Mouse (Mus musculus) thymus, postnatal 25 days (tissue): ENCODE measurements around the gene Slc45a1.

ENCODE experiments used
- DNase-seq: peaks from one replicate; pipeline ENCODE4 v3.0.0; 2022

Slc45a1 gene

DNA sequence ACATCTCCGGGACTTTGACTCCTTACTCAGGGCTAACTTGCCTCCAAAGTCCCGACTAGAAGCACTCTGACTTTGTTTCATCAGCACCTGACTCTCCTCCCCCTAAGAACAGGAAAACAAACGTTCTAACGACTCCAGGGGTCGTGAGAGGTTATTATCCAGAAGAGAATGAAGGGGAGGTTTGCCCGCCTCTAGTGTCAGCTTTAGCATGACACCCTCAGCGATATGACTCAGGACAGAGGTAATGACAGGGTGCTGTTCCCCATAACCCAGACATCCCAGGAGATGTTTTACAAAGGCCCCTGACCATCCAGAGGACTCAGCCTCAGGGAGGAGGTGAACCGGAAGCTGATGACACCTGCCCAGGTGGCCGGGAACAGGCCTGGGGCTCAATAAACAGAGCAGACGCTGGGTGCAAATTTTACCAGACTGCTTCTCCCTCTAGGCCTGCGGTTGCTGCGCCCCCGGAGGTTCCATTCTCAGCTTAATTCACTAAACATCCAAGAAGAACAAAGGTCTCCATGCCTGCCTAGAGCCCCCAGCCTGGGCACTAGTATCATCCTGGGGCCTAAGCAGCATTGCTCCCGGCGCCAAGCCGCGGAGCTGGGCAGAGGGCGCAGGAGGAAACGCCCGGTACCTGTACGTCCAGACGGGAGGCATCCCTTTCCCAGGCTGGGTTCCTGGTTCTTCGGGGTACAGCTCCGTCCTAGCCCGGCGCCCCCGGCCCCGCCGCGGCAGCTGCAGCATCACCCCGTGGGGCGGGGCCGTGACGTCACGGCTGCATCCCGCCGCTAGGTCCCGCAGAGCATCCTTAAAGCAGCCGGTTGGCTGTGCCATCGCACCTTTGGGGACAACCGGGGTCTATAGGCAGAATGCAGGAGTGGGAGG, at the start of gene Slc45a1:
Slc45a1 (minus strand) TSS at position 785 of the 888 bp plus-strand sequence.
- DNase-seq, result no peak

DNA sequence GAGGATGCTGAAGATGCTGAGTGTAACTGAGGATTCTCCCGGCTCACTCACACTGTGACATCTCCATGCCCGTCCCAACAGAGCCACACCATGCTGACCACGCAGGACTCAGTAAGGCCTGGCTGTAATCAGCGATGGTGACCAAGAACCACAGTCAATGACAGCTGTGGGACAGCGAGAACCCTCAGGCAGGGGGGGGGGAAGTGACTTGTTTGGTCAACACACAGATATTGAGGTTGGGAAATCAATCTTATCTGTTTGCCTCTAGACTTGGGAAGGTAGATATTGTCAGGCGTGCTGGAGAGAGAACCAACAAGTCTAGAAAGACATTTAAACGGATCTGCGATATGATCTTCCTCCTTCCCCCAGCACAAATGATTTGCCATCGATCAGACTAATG, 48.9 kb upstream of the Slc45a1 start:
- no peak for DNase-seq

DNA sequence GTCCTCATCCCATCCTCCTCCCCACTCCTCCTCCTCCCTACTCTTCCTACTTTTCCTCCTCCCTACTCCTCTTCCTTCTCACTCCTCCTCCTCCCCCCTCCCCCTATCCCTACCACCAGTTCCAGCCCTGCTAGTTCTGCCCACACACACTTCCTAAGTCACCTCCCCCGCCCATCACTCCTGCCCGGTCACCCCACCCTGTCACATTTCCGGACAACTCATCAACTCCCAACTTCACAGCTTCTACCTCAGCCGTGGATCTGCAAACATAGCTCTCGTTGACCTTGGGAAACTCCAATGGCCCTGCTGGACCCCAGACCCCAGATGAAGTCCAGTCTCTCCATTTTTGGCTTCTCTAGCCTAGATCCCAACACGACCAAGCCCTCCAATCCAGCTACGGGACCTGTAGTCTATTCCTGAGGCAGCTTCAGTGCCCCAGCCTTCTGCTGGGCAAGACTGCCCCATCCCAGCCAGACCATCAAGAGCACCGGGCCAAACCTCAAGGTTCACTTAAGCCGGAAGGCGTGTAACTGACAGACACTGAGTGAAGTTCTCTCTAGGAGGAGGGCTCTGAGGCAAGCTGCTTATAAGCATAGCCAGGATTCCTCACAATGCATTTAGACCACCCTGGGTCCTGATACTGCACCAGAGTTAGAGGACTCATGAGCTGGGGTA, 42.6 kb upstream of the Slc45a1 start:
- DNase-seq, result no peak

DNA sequence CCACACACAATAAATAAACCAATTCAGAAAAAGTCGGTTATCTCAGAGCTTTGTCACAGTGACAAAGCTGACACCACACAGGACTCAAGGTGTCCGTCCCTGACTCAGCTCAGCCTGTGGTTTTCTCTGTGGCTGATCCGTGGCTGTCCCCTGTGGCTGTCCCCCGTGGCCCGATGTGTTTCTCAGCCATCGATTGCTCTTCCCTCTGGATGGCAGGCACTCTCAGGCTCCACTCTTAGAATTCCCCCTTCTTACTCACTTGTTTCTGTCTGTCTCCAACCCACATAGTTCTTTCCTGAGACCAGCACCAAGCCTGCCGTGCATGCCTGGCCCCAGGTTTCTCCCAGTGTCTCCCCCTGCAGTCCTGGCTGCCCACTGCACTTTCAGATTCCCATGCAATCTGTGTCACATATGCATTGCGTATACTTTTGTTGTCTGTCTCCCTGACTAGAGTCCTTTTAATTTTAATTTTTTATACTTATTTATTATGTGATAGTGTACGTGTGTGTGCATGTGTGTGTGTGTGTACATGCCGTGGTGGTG, 41.0 kb upstream of the Slc45a1 start:
- DNase-seq, result no peak

DNA sequence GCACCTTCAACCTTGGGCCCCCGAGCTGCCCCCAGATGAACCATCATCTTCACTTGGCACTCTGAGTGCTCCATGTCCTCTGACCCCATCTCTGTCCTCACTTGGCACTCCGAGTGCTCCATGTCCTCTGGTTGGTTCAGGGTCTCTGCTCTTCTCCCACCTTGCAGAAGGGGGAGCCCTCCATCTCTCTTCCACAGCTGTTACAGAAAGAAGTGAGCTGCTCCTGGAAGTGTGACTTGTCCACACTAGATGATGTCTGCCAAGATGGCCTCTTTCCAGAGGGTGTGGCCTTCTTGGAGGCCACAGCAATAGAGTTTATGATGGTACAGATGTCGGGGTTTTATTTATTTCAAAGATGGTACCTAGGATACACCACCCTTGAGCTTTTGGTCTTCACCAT, 38.8 kb upstream of the Slc45a1 start:
- peak; percentile 27 for DNase-seq

DNA sequence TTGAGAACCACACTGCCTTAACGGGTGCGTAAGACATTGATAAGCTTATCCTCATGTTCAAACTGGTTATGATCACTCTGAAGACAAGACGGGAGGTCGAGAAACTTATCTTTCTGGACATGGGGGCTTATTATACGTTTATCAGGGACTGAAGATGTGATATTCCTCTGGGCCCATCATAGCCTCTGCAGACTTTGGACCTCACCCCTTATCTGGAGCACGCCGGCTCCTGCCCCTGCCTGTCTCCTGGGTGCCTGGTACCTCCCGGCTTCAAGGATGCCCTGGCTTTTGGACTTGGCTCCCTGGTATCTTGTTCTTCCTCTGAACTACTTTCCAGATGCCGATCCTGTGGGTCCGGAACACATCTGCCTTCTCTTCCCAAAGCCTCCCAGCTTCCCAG, 37.6 kb upstream of the Slc45a1 start:
- DNase-seq, result no peak

DNA sequence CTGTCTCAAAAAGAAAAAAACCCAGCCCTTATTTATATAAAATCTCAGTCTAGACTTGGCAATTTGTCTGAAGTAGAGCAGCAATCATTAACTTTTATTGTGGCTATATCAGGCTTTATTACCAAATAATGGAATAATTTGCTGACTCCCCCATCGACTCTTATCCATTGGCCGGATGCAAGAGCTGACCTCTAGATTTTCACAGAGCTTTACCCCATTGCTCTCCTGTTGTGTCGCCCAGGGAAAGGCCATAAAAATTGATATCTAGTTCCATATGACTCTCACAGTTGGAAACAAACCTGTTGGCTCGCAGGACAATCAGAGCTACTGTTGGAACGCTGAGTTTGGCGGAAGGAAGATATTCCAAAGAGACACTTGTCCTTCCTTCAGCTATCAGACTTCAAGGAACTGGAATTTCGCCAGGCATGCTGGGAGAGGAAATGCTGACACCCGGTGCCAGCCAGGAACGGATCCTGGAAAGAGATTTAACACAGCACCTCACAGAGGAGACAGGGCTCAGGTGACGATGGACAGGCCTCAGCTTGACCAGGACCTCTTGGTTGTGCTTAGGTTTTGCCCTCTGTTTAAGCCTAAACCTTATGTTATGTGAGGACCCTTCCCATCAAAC, 35.3 kb upstream of the Slc45a1 start:
- DNase-seq, result no peak

DNA sequence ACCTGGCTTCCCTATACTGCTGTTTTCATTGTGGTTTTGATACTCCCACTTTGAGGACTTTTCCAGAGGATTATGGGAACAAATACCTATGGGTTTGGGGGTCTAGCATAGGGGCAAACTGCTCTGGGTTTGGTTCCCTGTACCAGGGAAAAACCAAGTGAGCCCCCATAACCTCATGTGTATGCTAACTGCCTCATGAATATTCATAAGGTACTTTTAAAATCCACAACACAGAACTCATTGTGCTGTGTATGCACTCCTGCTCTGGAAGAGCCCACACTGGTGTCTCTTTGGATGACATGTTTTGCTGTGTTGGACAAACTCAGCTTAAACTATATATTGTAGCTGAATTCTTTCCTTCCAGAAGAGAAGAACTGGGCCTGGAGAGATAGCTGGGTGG, 34.6 kb upstream of the Slc45a1 start:
- no peak for DNase-seq

DNA sequence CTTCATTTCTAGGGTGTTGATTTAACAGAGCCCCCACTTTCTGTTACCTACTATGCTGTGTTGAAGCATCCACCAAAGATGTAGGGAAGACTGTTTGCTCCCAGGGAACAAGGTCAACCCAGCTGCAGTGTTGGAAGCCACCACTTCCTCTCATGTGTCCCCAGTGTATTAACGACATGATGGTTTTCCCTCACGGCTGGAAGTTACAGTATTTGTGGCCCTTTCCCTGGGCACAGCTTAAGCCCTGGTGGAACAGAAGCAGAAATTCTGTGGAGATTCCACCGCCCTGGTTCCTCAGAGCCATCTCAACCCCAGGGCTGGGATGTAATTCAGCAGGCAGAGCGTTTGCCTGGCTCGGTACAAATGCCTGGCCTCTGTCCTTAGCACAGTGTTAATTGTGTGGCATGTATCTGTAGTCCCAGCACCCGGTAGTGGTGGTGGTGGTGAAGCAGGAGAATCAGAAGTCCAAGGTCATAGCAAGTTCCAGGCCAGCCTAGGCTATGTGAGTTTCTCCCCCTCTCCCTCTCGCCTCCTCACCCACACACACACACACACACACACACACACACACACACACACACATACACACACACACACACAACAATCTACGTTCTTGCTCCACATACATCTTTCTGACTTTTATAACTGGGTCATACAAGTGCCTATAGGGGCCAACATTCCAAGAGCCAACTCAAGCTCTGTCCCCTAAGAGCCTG, 34.0 kb upstream of the Slc45a1 start:
- no peak for DNase-seq

DNA sequence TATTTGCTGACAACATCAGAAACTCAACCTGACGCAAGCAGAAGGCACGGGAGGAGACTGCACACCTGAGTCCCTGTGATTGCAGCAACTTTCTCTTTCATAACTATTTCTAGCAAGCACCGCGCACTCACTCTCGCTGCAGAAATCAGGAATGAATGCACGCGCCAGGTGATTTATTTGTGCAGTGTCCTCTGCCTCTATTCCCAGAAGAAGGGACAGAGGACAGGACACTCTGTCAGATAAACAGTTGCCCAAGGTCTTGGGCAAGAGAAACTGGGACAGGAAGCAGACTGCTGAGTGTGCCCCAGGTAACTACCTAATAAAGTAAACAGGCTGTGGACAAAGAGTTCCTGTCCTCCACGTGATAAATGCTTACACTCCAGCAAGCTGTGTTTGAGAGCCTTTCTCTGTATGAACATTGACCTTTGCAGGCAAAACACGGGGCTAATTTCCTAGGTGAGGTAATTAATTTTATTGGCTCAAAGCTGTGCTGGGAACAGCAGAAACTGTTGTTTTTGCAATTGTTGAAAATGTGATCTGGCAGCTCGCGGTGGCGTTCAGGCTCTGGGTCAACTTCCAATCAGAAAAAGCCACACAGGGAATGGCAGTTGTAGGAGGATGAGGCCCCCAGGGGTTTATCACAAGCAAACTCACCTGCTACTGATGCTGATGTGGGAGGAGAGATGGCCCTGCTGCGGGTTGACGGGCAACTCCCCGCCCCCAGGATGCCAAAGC, 33.2 kb upstream of the Slc45a1 start:
- no peak for DNase-seq

DNA sequence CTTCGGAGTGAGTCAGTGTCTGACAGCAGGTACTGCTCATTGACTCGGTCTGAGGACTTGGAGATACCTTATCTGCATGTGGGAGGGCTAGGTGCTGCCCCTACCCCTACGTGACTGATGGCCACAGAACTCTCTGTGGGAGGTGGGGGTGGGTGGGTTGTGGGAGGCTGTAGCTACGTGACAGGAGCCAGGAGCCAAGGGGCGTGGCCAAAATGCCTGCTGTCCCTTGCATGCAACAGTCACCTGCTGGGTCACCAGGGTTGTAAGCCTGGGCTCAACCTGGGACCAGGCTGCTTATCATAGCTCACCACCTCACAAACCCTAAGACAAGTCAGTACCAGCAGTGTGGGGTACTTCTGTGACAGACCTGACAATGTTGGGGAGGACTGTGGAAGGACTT, 28.4 kb upstream of the Slc45a1 start:
- DNase-seq, result no peak

DNA sequence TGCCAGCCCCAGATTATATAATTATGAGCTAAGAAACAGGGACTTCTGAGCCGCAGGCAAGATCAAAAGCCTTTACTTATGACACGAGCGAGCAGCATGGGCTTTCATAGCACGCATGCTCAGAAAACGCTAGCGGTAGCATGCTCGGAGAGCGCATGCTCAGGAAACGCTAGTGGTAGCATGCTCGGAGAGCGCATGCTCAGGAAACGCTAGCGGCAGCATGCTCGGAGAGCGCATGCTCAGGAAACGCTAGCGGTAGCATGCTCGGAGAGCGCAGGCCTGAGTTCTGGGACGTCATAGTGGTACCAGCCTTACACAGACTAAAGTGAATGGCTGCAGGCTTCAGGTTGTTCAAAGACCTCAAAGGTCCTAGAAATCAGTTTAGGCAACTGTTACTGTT, 26.8 kb upstream of the Slc45a1 start:
- no peak for DNase-seq

DNA sequence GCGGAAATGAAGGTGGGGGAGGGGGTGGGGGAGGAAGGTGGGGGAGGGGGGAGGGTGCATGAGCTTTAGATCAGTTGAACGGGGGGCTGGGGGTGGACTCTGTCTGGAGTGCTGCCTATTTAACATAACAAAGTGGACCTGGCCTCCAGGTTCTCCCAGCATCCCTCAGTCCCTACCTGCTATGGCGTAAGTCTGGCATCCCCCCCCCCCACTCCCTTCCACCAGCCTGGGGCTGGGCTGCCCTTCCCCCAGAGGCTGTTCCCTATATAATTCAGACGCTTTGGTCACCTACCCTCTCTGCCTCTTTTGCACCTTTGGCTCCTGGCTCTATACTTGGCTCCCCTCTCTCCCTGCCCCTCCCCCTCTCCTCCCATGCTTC, 25.9 kb upstream of the Slc45a1 start:
- no peak for DNase-seq

DNA sequence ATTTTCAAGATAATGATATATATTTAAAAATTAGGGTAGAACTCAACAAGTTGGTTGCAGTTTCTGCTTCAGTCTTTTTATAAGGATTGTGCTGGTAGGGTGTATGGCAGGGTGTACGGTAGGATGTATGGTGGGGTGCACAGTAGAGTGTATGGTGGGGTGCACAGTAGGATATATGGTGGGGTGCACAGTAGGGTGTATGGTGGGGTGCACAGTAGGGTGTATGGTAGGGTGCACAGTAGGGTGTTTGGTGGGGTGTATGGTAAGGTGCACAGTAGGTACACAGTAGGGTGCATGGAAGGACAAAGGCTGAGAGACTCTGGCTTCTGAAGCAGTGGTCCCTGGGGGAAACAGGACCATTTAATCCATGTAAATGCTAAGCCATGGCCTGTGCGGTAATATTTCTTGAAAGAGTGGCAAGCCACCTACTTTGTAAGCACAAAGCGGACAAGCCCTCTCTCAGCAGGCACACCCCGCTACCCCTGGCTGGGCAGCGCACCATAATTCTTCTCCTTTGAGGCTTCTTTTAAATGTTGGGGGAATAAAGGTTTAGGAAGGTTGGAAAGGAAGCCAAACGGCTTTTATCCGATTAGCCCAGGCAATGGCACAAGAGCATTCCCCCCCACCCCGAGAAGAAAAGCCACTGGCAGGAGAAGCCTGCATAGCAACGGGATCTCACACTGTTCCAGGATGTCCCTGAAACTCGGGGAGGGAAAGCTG, 25.3 kb upstream of the Slc45a1 start:
- DNase-seq, result no peak

DNA sequence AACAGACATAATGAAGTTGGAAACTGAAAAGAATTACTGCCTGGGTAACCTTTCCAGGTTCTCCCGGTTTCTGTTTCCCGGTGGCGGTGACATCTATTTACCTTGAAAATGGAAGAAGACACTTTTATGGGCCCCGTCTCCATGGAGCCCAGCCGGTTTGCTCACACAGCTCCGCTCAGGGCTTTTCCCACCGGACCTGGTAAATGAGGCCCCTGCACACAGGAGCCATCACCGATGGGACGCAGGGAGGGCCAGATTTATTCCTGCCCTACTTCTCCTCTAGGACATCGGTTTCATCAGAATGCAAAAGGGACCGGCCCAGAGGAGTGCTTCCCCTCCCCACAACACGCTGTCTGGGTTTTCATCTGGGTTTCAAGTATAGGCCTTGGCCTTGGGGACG, 24.1 kb upstream of the Slc45a1 start:
- no peak for DNase-seq

DNA sequence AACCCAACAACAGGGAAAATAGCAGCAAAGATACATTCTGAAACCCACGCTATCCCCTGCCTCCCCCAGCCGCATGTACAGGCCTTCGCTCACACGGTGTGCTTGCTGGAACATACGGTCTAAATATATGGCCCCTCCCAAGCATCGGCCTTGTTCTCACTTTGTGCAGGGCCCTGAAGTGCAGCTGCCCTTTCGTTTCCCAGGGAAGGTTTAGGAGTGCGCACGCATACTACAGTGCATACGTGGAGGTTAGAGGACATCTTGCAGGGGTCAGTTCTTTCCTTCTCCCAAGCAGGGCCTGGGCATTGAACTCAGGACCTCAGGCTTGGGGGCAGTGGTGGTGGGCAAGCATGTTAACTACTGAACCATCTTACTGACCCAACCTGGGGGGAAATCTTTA, 23.3 kb upstream of the Slc45a1 start:
- DNase-seq, result no peak

DNA sequence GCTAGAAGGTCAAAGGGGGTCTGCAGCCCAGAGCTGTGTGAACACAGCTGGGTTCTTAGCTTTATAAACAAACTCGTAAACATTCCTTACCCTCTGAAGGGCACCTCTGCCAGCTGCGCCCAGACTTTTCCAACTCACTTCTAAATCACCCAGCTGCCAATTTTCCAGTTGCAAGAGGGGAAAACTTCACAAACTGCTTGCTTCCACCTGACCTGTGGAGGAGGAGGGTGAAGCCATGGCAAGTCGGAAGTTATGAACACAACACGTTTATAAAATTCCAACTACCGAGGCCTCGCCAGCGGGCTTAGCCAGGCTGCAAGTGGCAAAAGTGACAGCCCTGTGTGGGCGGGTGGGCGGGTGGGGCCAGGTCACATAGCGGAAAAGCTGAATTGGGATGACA, 13.8 kb upstream of the Slc45a1 start:
- no peak for DNase-seq

DNA sequence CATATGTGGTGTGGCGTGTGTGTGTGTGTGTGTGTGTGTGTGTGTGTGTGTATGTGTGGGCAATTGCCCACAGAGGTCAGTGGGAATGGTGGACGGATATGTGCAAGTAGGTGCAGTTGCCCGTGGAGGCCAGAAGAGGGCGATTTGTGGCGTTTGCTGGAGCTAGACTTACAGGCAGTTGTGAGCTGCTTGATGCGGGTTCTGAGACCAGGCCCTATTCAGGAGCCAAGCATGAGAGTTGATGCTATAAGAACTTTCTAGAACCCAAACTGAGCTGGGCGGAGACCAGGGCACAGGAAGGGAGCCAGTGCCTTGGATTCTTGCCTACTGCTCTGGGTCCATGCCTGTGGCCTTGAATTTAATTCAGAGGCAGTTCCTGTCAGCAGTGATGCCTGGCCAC, 12.8 kb upstream of the Slc45a1 start:
- no peak for DNase-seq

DNA sequence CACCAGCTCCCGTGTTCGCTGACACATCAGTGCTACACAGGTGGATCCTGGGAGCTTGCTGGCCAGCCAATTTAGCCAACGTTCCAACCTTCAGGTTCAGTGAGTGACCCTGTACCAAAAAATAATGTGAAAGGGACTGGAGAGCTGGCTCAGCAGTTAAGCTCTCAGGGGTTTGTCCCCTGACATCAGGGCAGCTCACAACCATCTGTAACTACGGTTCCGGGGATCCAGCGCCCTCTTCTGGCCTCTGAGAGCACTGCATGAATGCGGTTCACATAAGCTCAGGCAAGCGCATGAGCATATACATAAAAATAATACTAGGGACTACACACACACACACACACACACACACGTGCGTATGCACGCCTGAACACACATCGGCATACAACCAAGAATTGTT, 11.2 kb upstream of the Slc45a1 start:
- peak; percentile 37 for DNase-seq

DNA sequence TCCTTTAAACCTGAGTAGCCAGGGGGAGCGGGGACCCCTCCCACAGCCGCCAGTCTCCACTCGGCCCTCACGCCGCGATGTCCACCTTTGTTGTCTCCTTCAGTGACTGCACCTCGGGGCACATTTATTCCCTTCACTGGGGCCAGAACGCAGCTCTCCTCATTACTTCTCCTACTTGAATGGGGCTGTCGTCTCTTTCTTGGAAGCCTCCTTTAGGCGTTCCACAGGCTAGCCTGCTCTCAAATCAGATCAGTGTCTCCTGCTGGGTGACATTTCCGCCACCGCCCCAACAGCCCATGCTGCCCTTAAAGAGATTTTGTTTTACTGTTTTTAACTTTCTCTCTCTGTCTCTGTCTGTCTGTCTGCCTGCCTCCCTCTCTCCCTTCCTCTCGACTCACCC, 9.9 kb upstream of the Slc45a1 start:
- DNase-seq, result no peak

DNA sequence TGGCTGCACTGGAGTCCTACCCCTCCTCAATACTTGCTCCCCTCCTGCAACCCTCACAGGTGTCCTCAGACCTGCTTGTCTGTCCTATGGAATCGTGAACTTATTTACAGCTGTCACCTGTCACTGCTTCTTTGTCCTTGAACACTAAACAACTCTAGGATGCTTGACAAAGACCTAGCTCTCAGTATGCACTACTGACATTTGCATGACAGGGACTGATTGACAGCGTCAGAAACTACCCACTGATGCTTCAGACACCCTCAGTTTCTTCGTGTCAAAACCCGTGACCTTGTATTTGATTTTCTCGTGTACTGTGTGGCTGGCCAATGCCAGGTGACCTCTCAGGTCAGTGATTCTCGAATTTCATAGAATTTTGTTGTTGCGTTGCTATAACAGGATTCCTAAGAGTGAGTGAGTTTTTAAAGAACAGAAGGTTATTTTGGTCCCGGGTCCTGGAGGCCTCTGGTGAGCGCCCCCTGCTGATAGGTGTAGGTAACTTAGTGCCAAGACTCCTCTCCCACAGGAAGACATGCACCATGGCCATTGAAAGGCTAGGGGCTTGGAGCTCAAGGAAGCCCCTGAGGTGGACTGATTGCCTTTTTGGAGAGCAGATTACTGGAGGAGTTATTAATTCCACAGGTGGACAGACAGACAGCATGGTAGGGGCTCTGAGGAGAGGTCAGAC, 8.1 kb upstream of the Slc45a1 start:
- peak; percentile 39 for DNase-seq
